Mouse (Mus musculus) myocyte (in vitro differentiated cells): ENCODE measurements at regions not wholly inside any gene's neighbourhood (a gene's known extent, or its start where the extent isn't known, plus 50 kb on each side); places are given as distances from the start of the nearest gene placed in this dataset.

Experiments
- E2F4 ChIP-seq: IDR thresholded peaks from one replicate; pipeline ENCODE4 v1.6.1; 2011; ENCODE audit warnings: mild to moderate bottlenecking, control low read depth, moderate library complexity; ENCODE audit not compliant: insufficient read depth
- MAX ChIP-seq: IDR thresholded peaks from one replicate; pipeline ENCODE4 v1.6.1; 2011; ENCODE audit warnings: low read depth, mild to moderate bottlenecking, control low read depth
- MYOG ChIP-seq, 3 experiments: IDR thresholded peaks; one replicate each; pipeline ENCODE4 v1.6.1; 2011; ENCODE audit warnings: control low read depth in 2 of 3, low read depth in 2 of 3, mild to moderate bottlenecking in 2 of 3; ENCODE audit not compliant: insufficient read length in 2 of 3, control insufficient read depth in 1 of 3, insufficient read depth in 1 of 3
- POLR2A ChIP-seq: IDR thresholded peaks from one replicate; pipeline ENCODE4 v1.6.1; 2011; ENCODE audit warnings: low read depth, mild to moderate bottlenecking, control low read depth, moderate library complexity; ENCODE audit not compliant: insufficient read length
- SRF ChIP-seq: IDR thresholded peaks from one replicate; pipeline ENCODE4 v1.6.1; 2011; ENCODE audit warnings: low read depth; ENCODE audit not compliant: control insufficient read depth, insufficient read length
- TCF12 ChIP-seq: IDR thresholded peaks from one replicate; pipeline ENCODE4 v1.6.1; 2011; ENCODE audit warnings: mild to moderate bottlenecking, control low read depth; ENCODE audit not compliant: poor library complexity, insufficient read depth, severe bottlenecking
- TCF3 ChIP-seq: IDR thresholded peaks from one replicate; pipeline ENCODE4 v1.6.1; 2011; ENCODE audit warnings: low read depth, control low read depth; ENCODE audit not compliant: insufficient read length
- USF1 ChIP-seq: IDR thresholded peaks from one replicate; pipeline ENCODE4 v1.6.1; 2011; ENCODE audit warnings: low read depth, mild to moderate bottlenecking, control low read depth, moderate library complexity

DNA sequence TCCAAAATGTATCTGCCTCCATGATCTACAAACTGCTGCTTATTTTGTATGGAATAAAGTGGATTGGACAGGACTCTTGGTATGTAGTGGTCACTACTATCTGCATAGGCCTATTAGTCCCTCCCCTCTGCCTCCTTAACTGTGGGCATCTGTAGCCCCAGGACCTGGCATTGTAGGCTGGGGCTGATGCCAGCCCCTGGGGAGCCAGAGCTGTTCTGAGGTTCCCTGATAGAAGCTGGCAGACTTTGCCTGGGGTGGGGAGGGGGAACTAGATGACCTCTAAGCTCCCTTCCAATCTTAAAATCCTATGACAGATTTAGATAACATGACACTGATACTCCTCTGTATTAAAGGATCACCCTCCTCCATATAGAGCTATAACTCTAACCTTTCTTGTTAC lies 491.2 kb upstream of the Klhl29 start:
- TF ChIP-seq TCF3 (no peak), POLR2A (no peak), TCF12 (no peak), E2F4 (no peak), MYOG (IDR thresholded peaks at IDR 0.05; ENCODE audit: control insufficient read depth in 1 of 3, insufficient read depth in 1 of 3, insufficient read length in 2 of 3, low read depth in 2 of 3) (no peak), USF1 (no peak), SRF (no peak), MAX (no peak)
